Mouse (Mus musculus) megakaryocyte, embryonic 14.5 days (primary cell): ENCODE results near the gene Rere.

Experiments used
- FLI1 ChIP-seq: IDR thresholded peaks from 2 replicates; pipeline ENCODE4 v1.6.1; 2012; ENCODE audit warnings: low read length, inconsistent platforms, mixed read lengths
- GATA1 ChIP-seq: IDR thresholded peaks from 3 replicates; pipeline ENCODE4 v1.6.1; 2012; ENCODE audit warnings: mixed read lengths, low read length, inconsistent platforms, borderline replicate concordance

- TF ChIP-seq GATA1 (no peak), FLI1 (no peak)
Observed at GRCm38 (mm10) chr4:150651390-150652277, 370.2 kb downstream of the Rere start, which contains the start of gene Slc45a1.
